In genomic region chr9:53665428-53665827, GRCm38 (mm10) we compare ENCODE assay signal across 11 mouse cellular contexts. TPM values are rescaled to one million over a fixed set of nuclear protein-coding genes. Genes with fewer than 3 reads are reported as not detected.
DNase-seq lines count a peak whose midpoint lies in the region; ATAC-seq lines count a peak whose summit lies in the region.
"Had no signal": no experiment of that assay in that cellular context is flagged by ENCODE, and none has a peak within 500 bp of the region (broad histone marks: within the 10 kb centered on the region; RNA-seq: fewer than 3 reads in every experiment).

No protein-coding gene starts in this region.

- ATAC-seq in megakaryocyte, adult 5-6 weeks (ENCODE audit: poor library complexity, severe bottlenecking), result no peak
- no peak for ATAC-seq in forebrain, embryonic 16.5 days
- ATAC-seq in limb, embryonic 15.5 days (ENCODE audit: insufficient number of reproducible peaks, low FRiP score, low TSS enrichment, low read depth), result no peak
- ATAC-seq in neural tube, embryonic 14.5 days (ENCODE audit: low read depth), result no peak
- ATAC-seq: lung, postnatal 0 days had no signal

- H3K4me2 ChIP-seq in forebrain, embryonic 16.5 days (ENCODE audit: low read length), result peak overlapping the region; percentile 91
- H3K4me2 ChIP-seq in limb, embryonic 15.5 days, result peak overlapping the region; percentile 66; the same call in 1 of the 2 replicates
- H3K4me2 ChIP-seq in neural tube, embryonic 14.5 days (ENCODE audit: low read depth, low read length), result peak overlapping the region; percentile 54; the same call in 1 of the 2 replicates

- H3K9me3 ChIP-seq in megakaryocyte, embryonic 14.5 days, result no peaks in the 10 kb centered on the region
- no peaks in the 10 kb centered on the region for H3K9me3 ChIP-seq in forebrain, embryonic 16.5 days (ENCODE audit: control insufficient read depth, low read length)
- H3K9me3 ChIP-seq in limb, embryonic 15.5 days, result no peaks in the 10 kb centered on the region
- H3K9me3 ChIP-seq in neural tube, embryonic 14.5 days (ENCODE audit: control insufficient read depth, low read length), result no peaks in the 10 kb centered on the region

- H3K27ac ChIP-seq in forebrain, embryonic 16.5 days (ENCODE audit: low read length), result no peak overlapping the region
- H3K27ac ChIP-seq in limb, embryonic 15.5 days, result no peak overlapping the region
- H3K27ac ChIP-seq in neural tube, embryonic 14.5 days (ENCODE audit: low read depth, low read length), result no peak overlapping the region

- peaks cover 13% of the 10 kb centered on the region for H3K36me3 ChIP-seq in megakaryocyte, embryonic 14.5 days (replicated peaks; ENCODE audit: low read length)
- no peaks in the 10 kb centered on the region for H3K36me3 ChIP-seq in forebrain, embryonic 16.5 days (ENCODE audit: control insufficient read depth, insufficient read depth)
- no peaks in the 10 kb centered on the region for H3K36me3 ChIP-seq in limb, embryonic 15.5 days
- no peaks in the 10 kb centered on the region for H3K36me3 ChIP-seq in neural tube, embryonic 14.5 days (ENCODE audit: control insufficient read depth, insufficient read depth, low read length)

- no peaks in the 10 kb centered on the region for H3K27me3 ChIP-seq in megakaryocyte, embryonic 14.5 days (replicated peaks)
- no peaks in the 10 kb centered on the region for H3K27me3 ChIP-seq in forebrain, embryonic 16.5 days (replicated peaks; ENCODE audit: control insufficient read depth, insufficient read depth, low read length)
- no peaks in the 10 kb centered on the region for H3K27me3 ChIP-seq in limb, embryonic 15.5 days
- no peaks in the 10 kb centered on the region for H3K27me3 ChIP-seq in neural tube, embryonic 14.5 days (ENCODE audit: control insufficient read depth, insufficient read depth, low read length)

- H3K4me3 ChIP-seq in megakaryocyte, embryonic 14.5 days (replicated peaks), result peak overlapping the region; percentile 59
- no peak overlapping the region for H3K4me3 ChIP-seq in forebrain, embryonic 16.5 days (replicated peaks; ENCODE audit: low read length)
- no peak overlapping the region for H3K4me3 ChIP-seq in limb, embryonic 15.5 days
- no peak overlapping the region for H3K4me3 ChIP-seq in neural tube, embryonic 14.5 days (ENCODE audit: low read depth, low read length)

- H3K9ac ChIP-seq in forebrain, embryonic 16.5 days (replicated peaks; ENCODE audit: low read depth, low read length), result no peak overlapping the region
- no peak overlapping the region for H3K9ac ChIP-seq in limb, embryonic 15.5 days
- H3K9ac ChIP-seq in neural tube, embryonic 14.5 days (replicated peaks; ENCODE audit: low read depth, low read length), result no peak overlapping the region

- peaks cover 69% of the 10 kb centered on the region for H3K4me1 ChIP-seq in megakaryocyte, embryonic 14.5 days
- H3K4me1 ChIP-seq in forebrain, embryonic 16.5 days (replicated peaks; ENCODE audit: control insufficient read depth, insufficient read depth, low read length), result peaks cover 18% of the 10 kb centered on the region
- H3K4me1 ChIP-seq in limb, embryonic 15.5 days, result peaks cover 14% of the 10 kb centered on the region
- H3K4me1 ChIP-seq in neural tube, embryonic 14.5 days (ENCODE audit: control insufficient read depth, insufficient read depth, low read length), result peaks cover 20% of the 10 kb centered on the region

- DNase-seq in spleen, postnatal 10 days (ENCODE audit: low spot score in 2 of 2), result no peak
- no peak for DNase-seq in cerebellum, postnatal 36 days
- no peak for DNase-seq in yolk sac, embryonic 10.5 days (ENCODE audit: low spot score)
- DNase-seq: heart, adult 11 months; kidney, postnatal 36 days had no signal

RNA-seq across cellular contexts. Expression of gene Cul5, which starts 4.4 kb away (rescaled TPM):
- polyA plus RNA-seq in megakaryocyte, embryonic 14.5 days (2012; ENCODE audit: insufficient read depth, low replicate concordance), result 3.2 and 5.8 TPM in 2 replicates
- 16.2 and 20.7 TPM in 2 replicates for total RNA-seq in megakaryocyte, adult 5-6 weeks (2015)
- 40.8 and 42.4 TPM in 2 replicates for total RNA-seq in megakaryocyte, adult 5-6 weeks (2017)
- 41.4 and 44.1 TPM in 2 replicates for polyA plus RNA-seq in forebrain, embryonic 16.5 days (2015; fragmentation: Nextera tagmentation; extraction: Ambion mirVana)
- polyA plus RNA-seq in limb, embryonic 15.5 days (2015; fragmentation: Nextera tagmentation; extraction: Ambion mirVana), result 29.0 and 32.9 TPM in 2 replicates
- 59.7 and 71.3 TPM in 2 replicates for polyA plus RNA-seq in neural tube, embryonic 14.5 days (2014; fragmentation: Nextera tagmentation; extraction: Ambion mirVana)

RNA-seq across cellular contexts. Expression of gene Rab39, which starts 40.6 kb away (rescaled TPM):
- 0.31 TPM in 1 of 2 replicates, not detected in the other for polyA plus RNA-seq in megakaryocyte, embryonic 14.5 days (2012; ENCODE audit: insufficient read depth, low replicate concordance)
- 2.3 and 5.2 TPM in 2 replicates for total RNA-seq in megakaryocyte, adult 5-6 weeks (2015)
- total RNA-seq in megakaryocyte, adult 5-6 weeks (2017), result 3.6 and 3.7 TPM in 2 replicates
- polyA plus RNA-seq in forebrain, embryonic 16.5 days (2015; fragmentation: Nextera tagmentation; extraction: Ambion mirVana), result 3.2 and 3.8 TPM in 2 replicates
- 0.38 and 0.45 TPM in 2 replicates for polyA plus RNA-seq in limb, embryonic 15.5 days (2015; fragmentation: Nextera tagmentation; extraction: Ambion mirVana)
- polyA plus RNA-seq in neural tube, embryonic 14.5 days (2014; fragmentation: Nextera tagmentation; extraction: Ambion mirVana), result 4.3 and 6.2 TPM in 2 replicates

RNA-seq across cellular contexts. Expression of gene Acat1, which starts 55.2 kb away (rescaled TPM):
- polyA plus RNA-seq in megakaryocyte, embryonic 14.5 days (2012; ENCODE audit: insufficient read depth, low replicate concordance), result 34.4 and 110 TPM in 2 replicates
- total RNA-seq in megakaryocyte, adult 5-6 weeks (2015), result 66.1 and 78.8 TPM in 2 replicates
- 50.8 and 62.4 TPM in 2 replicates for total RNA-seq in megakaryocyte, adult 5-6 weeks (2017)
- 187 and 191 TPM in 2 replicates for polyA plus RNA-seq in forebrain, embryonic 16.5 days (2015; fragmentation: Nextera tagmentation; extraction: Ambion mirVana)
- polyA plus RNA-seq in limb, embryonic 15.5 days (2015; fragmentation: Nextera tagmentation; extraction: Ambion mirVana), result 157 and 172 TPM in 2 replicates
- polyA plus RNA-seq in neural tube, embryonic 14.5 days (2014; fragmentation: Nextera tagmentation; extraction: Ambion mirVana), result 178 and 193 TPM in 2 replicates
